Mouse (Mus musculus) testis, postnatal 10 days (tissue): ENCODE results near the gene Cpt1a.

Experiments
- DNase-seq: peaks from one replicate; pipeline ENCODE4 v3.0.0; 2021; ENCODE audit warnings: low spot score

The Cpt1a gene

GRCm38 (mm10) chr19:3325771-3326478, 3.8 kb downstream of the Cpt1a start:
- DNase-seq = no peak

GRCm38 (mm10) chr19:3326479-3327047, 4.4 kb downstream of the Cpt1a start:
- no peak for DNase-seq

GRCm38 (mm10) chr19:3333247-3333646, 11.1 kb downstream of the Cpt1a start:
- DNase-seq = no peak

- no peak for DNase-seq
Measured at GRCm38 (mm10) chr19:3333694-3334515, 11.8 kb downstream of the Cpt1a start.

- DNase-seq = no peak
Measured at GRCm38 (mm10) chr19:3334550-3334949, 12.4 kb downstream of the Cpt1a start.

GRCm38 (mm10) chr19:3335917-3336316, 13.8 kb downstream of the Cpt1a start:
- no peak for DNase-seq

GRCm38 (mm10) chr19:3336485-3337255, 14.5 kb downstream of the Cpt1a start:
- no peak for DNase-seq

- no peak for DNase-seq
Measured at GRCm38 (mm10) chr19:3339187-3339586, 17.1 kb downstream of the Cpt1a start.

- DNase-seq = no peak
Measured at GRCm38 (mm10) chr19:3341021-3341420, 18.9 kb downstream of the Cpt1a start.

- no peak for DNase-seq
Measured at GRCm38 (mm10) chr19:3343929-3344328, 21.8 kb downstream of the Cpt1a start.

- no peak for DNase-seq
Measured at GRCm38 (mm10) chr19:3344636-3345544, 22.8 kb downstream of the Cpt1a start.

GRCm38 (mm10) chr19:3347784-3348183, 25.6 kb downstream of the Cpt1a start:
- no peak for DNase-seq

- DNase-seq = peak; percentile 84
Measured at GRCm38 (mm10) chr19:3353415-3354111, 31.4 kb downstream of the Cpt1a start.

GRCm38 (mm10) chr19:3355096-3355495, 33.0 kb downstream of the Cpt1a start:
- peak; percentile 80 for DNase-seq

GRCm38 (mm10) chr19:3356516-3356915, 34.4 kb downstream of the Cpt1a start:
- no peak for DNase-seq

GRCm38 (mm10) chr19:3357620-3358019, 35.5 kb downstream of the Cpt1a start:
- DNase-seq = no peak

GRCm38 (mm10) chr19:3359841-3360588, 37.9 kb downstream of the Cpt1a start:
- no peak for DNase-seq

- DNase-seq = no peak
Measured at GRCm38 (mm10) chr19:3363510-3363909, 41.4 kb downstream of the Cpt1a start.

GRCm38 (mm10) chr19:3365089-3365488, 43.0 kb downstream of the Cpt1a start:
- no peak for DNase-seq

GRCm38 (mm10) chr19:3368276-3368675, 46.1 kb downstream of the Cpt1a start:
- DNase-seq = no peak
